Mouse (Mus musculus): ENCODE results near the gene Pcdh17.
A peak's percentile ranks its signal among the peaks of the same experiment; 100 is the strongest.

The Pcdh17 gene

GRCm38 (mm10) chr14:84477411-84477810, 34.0 kb downstream of the Pcdh17 start:
- DNase-seq (ENCODE audit: low read depth, low spot score) = no peak

- DNase-seq (ENCODE audit: low read depth, low spot score) = no peak
These were observed 37.2 kb downstream of the Pcdh17 start for GRCm38 (mm10) chr14:84480546-84480945.

GRCm38 (mm10) chr14:84484350-84484749, 41.0 kb downstream of the Pcdh17 start:
- DNase-seq (ENCODE audit: low read depth, low spot score) = no peak

- DNase-seq (ENCODE audit: low read depth, low spot score) = no peak
These were observed 67.6 kb downstream of the Pcdh17 start for GRCm38 (mm10) chr14:84511010-84511409.

- no peak for DNase-seq (ENCODE audit: low read depth, low spot score)
These were observed 89.0 kb downstream of the Pcdh17 start for GRCm38 (mm10) chr14:84532397-84532796.

- peak; percentile 30 for DNase-seq (ENCODE audit: low read depth, low spot score)
These were observed 91.9 kb downstream of the Pcdh17 start for GRCm38 (mm10) chr14:84535264-84535663.

- DNase-seq (ENCODE audit: low read depth, low spot score) = peak; percentile 28
These were observed 98.5 kb downstream of the Pcdh17 start for GRCm38 (mm10) chr14:84541838-84542237.

- no peak for DNase-seq (ENCODE audit: low read depth, low spot score)
These were observed 102.6 kb downstream of the Pcdh17 start for GRCm38 (mm10) chr14:84545968-84546367.

GRCm38 (mm10) chr14:84547513-84548194, 104.3 kb downstream of the Pcdh17 start:
- peak; percentile 52 for DNase-seq (ENCODE audit: low read depth, low spot score)

- DNase-seq (ENCODE audit: low read depth, low spot score) = no peak
These were observed 108.2 kb downstream of the Pcdh17 start for GRCm38 (mm10) chr14:84551546-84551945.

GRCm38 (mm10) chr14:84571071-84571470, 127.7 kb downstream of the Pcdh17 start:
- DNase-seq (ENCODE audit: low read depth, low spot score) = no peak

All from brain, embryonic 18.5 days (tissue).